Mouse (Mus musculus) kidney, embryonic 16.5 days (tissue): ENCODE data around the gene Agmat. TPM values are rescaled to one million over a fixed set of nuclear protein-coding genes. Genes with fewer than 3 reads are reported as not detected.
A peak's percentile ranks its signal among the peaks of the same experiment; 100 is the strongest.

Experiments
- ATAC-seq: fragments of 200-750 bp; cut with Nextera tagmentation; 2 replicates; pipeline ENCODE4 v1.8.0; 2017; ENCODE audit warnings: moderate TSS enrichment; ENCODE audit not compliant: low FRiP score, low TSS enrichment
- H3K27ac ChIP-seq: fragments of 300-500 bp; sonication (generic); 2 replicates; pipeline ENCODE4 v1.5.1; 2014; ENCODE audit warnings: low read length
- H3K27me3 ChIP-seq: fragments of 300-500 bp; sonication (generic); 2 replicates; pipeline ENCODE4 v1.6.1; 2014; ENCODE audit warnings: low read length, control low read depth, mixed read lengths; ENCODE audit not compliant: insufficient read depth
- H3K36me3 ChIP-seq: fragments of 300-500 bp; sonication (generic); 2 replicates; pipeline ENCODE4 v1.6.1; 2014; ENCODE audit warnings: low read length, control low read depth, mixed read lengths; ENCODE audit not compliant: insufficient read depth
- H3K4me1 ChIP-seq: fragments of 300-500 bp; sonication (generic); 2 replicates; pipeline ENCODE4 v1.6.1; 2014; ENCODE audit warnings: low read length, control low read depth, mixed read lengths; ENCODE audit not compliant: insufficient read depth
- H3K4me2 ChIP-seq: fragments of 300-500 bp; sonication (generic); replicated peaks from 2 replicates; pipeline ENCODE4 v1.6.1; 2014; ENCODE audit warnings: low read depth, low read length
- H3K4me3 ChIP-seq: fragments of 300-500 bp; sonication (generic); 2 replicates; pipeline ENCODE4 v1.5.1; 2014; ENCODE audit warnings: mild to moderate bottlenecking, low read length
- H3K9ac ChIP-seq: fragments of 300-500 bp; sonication (generic); replicated peaks from 2 replicates; pipeline ENCODE4 v1.6.1; 2014; ENCODE audit warnings: low read length
- H3K9me3 ChIP-seq: fragments of 300-500 bp; sonication (generic); 2 replicates; pipeline ENCODE4 v1.6.1; 2016; ENCODE audit warnings: low read length, control low read depth
- WGBS: fragments of 180-500 bp; shearing (Covaris S2); extraction: QIAGEN DNeasy Blood & Tissue Kit; methylation state at CpG from one replicate; pipeline ENCODE4 v1.1.7; 2014; 5-methylcytosine and 5-hydroxymethylcytosine counted together
- polyA plus RNA-seq: library from polyadenylated mRNA; unstranded; fragments of >200 nt; fragmentation: Nextera tagmentation; extraction: Ambion mirVana; gene quantifications from 2 replicates; pipeline ENCODE4 v1.2.1, GENCODE M21; 2015

Agmat gene
- polyA plus RNA-seq, 1 experiment from 2014 or later = 1.7 TPM

DNA sequence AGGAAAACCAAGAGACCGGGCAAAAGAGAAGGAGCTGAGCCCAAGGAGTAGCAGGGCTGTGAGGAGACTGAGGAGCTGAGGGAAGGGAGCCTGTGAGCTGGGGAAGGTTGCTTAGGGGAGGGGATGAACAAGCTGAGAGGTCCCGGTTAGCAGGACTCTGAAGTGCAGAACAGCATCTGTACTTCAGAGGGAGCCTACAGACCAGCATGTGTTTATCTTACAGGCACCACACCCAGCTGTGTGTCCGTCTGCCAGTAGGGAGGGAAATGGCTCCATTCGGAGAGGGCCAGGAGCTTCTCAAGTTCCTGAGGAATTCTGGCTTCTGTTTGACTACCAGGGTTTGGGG, 5.6 kb downstream of the Agmat start:
- H3K9ac ChIP-seq = peak overlapping the region; percentile 26; the same call in 1 of the 2 replicates
- H3K36me3 ChIP-seq = no peaks in the 10 kb centered on the region
- WGBS = 9% methylated on average over 4 of the region's 4 CpGs
- no peaks in the 10 kb centered on the region for H3K4me1 ChIP-seq
- H3K4me2 ChIP-seq = no peak overlapping the region
- no peak overlapping the region for H3K4me3 ChIP-seq
- no peaks in the 10 kb centered on the region for H3K27me3 ChIP-seq
- peak; percentile 17; the same call in 1 of the 2 replicates for ATAC-seq
- no peak overlapping the region for H3K27ac ChIP-seq
- no peaks in the 10 kb centered on the region for H3K9me3 ChIP-seq

DNA sequence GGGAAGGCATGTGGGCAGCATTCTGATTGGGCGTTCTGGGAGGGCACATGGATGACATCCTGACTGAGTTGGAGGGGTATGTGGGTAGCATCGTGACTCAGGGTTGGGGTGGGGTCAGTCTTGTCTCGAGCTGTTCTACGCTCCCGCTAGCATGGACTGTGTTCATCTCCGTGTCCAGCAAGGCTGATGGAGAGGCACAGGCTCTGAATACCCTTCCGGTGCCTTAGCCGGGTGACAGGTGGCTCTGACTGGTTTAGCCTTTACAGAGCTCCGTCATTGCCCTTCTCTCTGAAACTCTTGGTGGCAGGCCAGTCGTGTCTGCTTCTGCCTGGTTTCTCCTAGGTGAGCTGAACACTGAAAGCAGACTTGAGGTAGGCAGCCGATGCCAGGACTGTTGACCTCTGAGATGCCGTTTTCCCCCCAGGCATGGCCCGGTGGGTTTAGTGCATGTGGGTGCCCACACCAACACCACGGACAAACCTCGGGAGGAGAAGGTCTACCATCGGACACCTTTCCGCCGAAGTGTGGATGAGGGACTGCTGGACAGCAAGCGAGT, 9.0 kb downstream of the Agmat start:
- Histone ChIP-seq H3K9ac (no peak overlapping the region), H3K9me3 (no peaks in the 10 kb centered on the region), H3K36me3 (no peaks in the 10 kb centered on the region), H3K27me3 (no peaks in the 10 kb centered on the region), H3K4me3 (no peak overlapping the region), H3K4me2 (no peak overlapping the region), H3K4me1 (no peaks in the 10 kb centered on the region), H3K27ac (no peak overlapping the region)
- no peak for ATAC-seq
- 87% methylated on average over 19 of the region's 19 CpGs for WGBS

DNA sequence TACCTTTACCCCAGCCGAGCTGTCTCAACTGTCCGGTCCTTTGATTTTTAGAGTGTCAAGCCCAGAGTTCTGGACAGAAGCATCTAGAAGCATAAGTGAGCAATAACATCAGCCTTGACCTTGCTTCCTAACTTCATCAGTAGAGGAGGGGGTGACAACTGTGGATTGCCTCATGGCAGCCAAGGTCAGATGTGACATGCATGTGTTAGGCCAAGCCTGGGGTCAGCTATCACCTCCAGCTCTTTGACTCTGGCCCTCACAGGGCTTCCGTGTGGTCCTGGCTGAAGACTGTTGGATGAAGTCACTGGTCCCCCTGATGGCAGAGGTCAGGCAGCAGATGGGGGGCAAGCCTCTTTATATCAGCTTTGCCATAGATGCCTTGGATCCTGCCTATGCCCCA, 10.7 kb downstream of the Agmat start:
- no peak overlapping the region for H3K27ac ChIP-seq
- H3K9ac ChIP-seq = no peak overlapping the region
- peaks cover 9% of the 10 kb centered on the region for H3K36me3 ChIP-seq
- H3K27me3 ChIP-seq = no peaks in the 10 kb centered on the region
- no peak overlapping the region for H3K4me3 ChIP-seq
- H3K4me1 ChIP-seq = no peaks in the 10 kb centered on the region
- no peak overlapping the region for H3K4me2 ChIP-seq
- ATAC-seq = no peak
- WGBS = 83% methylated on average over 3 of the region's 3 CpGs
- H3K9me3 ChIP-seq = no peaks in the 10 kb centered on the region

DNA sequence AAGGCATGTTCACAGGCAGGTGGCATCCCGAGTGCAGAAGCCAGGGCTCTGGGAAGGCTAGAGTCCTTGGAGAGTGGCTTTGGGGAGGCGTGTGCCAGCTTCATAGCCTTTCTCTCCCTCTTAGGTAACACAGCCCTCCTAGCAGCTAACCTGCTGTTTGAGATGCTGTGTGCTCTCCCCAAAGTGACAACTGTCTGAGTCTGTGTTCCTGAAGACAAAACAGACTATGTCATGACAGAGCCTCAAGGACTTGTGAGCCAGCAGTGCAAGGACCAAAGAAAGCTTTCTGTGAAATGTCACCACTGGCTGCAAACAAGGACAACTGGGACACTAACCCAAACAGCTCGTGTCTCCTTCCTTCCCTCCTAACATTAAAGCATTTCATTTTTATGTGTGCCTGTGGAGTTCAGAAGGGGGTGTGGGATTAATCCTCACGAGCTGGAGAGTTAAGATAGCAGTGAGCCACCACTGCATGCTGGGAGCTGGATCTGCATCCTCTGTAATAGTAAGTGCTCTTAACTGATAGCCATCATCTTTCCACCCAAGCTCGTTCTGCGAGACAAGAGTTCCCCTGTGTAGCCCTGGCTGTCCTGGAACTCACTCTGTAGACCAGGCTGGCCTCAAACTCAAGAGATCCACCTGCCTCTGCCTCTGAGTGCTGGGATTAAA, 12.5 kb downstream of the Agmat start:
- no peak overlapping the region for H3K27ac ChIP-seq
- no peaks in the 10 kb centered on the region for H3K27me3 ChIP-seq
- H3K36me3 ChIP-seq = peaks cover 20% of the 10 kb centered on the region
- H3K9ac ChIP-seq = no peak overlapping the region
- H3K9me3 ChIP-seq = no peaks in the 10 kb centered on the region
- 82% methylated on average over 6 of the region's 6 CpGs for WGBS
- ATAC-seq = no peak
- no peak overlapping the region for H3K4me3 ChIP-seq
- no peaks in the 10 kb centered on the region for H3K4me1 ChIP-seq
- H3K4me2 ChIP-seq = no peak overlapping the region

DNA sequence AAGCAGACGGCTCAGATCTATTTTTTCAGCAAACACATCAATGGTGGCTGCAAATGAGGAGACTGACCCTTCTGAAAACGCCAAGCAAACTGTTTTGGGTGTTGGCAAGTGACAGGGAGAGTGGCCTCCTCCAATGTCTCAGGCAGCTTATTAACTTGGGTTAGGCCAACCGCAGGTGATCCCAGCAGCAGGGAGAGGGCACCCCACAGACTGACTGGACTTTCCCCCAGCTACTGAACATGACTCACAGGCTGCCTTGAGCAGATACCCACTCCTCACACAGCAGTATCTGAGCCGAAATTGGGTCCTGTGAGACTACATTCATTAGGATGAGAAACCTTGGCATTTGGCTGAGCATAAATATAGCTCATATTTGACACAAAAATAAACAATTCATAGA, 14.5 kb downstream of the Agmat start:
- Histone ChIP-seq H3K4me2 (no peak overlapping the region), H3K4me1 (no peaks in the 10 kb centered on the region), H3K27me3 (no peaks in the 10 kb centered on the region), H3K4me3 (no peak overlapping the region), H3K27ac (no peak overlapping the region), H3K9ac (no peak overlapping the region), H3K9me3 (no peaks in the 10 kb centered on the region), H3K36me3 (peaks cover 30% of the 10 kb centered on the region)
- no peak for ATAC-seq
- WGBS = 82% methylated on average over 4 of the region's 4 CpGs

DNA sequence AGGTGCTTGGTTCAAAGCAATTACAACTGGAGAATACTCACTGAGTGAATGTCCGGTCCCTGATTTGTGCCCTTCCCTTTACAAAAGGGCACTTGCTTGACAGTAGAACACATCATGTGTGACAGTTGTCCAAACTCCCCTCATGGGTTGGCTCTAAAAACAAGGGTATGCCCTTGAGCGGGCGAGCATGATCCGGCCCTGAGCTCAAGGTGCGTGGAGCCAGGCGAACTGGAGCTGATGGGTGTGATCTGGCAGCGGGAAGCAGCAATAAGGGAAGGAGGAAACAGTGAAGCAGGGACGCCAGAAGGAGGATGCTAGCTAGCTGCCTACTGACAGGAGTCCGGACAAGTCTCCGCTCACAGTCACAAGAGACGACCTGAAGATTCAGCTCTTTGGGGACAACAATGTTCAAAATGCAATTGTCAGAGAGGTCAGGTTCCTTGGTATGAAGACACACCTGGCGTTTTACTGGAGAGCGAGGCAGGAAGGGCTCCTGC, 15.7 kb downstream of the Agmat start:
- H3K9me3 ChIP-seq = no peaks in the 10 kb centered on the region
- peaks cover 8% of the 10 kb centered on the region for H3K4me1 ChIP-seq
- H3K4me3 ChIP-seq = no peak overlapping the region
- no peak overlapping the region for H3K9ac ChIP-seq
- no peaks in the 10 kb centered on the region for H3K27me3 ChIP-seq
- H3K27ac ChIP-seq = no peak overlapping the region
- WGBS = 88% methylated on average over 13 of the region's 13 CpGs
- no peak for ATAC-seq
- peaks cover 34% of the 10 kb centered on the region for H3K36me3 ChIP-seq
- H3K4me2 ChIP-seq = no peak overlapping the region

DNA sequence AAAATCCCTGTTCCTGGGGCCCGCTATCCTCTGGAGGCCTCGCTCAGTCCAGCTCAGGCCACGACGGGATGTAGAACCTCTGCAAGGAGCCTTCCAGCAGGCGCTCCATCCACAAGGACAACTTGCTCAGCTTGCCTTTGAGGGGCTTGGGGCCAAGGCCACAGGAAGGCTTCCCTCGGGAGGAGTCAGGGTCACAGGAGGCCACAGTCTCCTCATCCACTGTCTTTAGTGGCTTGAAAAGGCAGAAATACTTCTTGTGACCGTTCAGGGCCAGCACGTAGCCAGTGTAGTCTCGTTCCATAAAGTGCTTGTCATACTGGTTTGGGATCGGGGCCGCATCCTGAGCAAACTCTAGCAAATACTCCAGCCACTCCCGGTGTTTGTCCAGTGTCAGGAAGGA, 17.0 kb downstream of the Agmat start:
- no peak overlapping the region for H3K4me3 ChIP-seq
- 92% methylated on average over 12 of the region's 12 CpGs for WGBS
- no peak for ATAC-seq

DNA sequence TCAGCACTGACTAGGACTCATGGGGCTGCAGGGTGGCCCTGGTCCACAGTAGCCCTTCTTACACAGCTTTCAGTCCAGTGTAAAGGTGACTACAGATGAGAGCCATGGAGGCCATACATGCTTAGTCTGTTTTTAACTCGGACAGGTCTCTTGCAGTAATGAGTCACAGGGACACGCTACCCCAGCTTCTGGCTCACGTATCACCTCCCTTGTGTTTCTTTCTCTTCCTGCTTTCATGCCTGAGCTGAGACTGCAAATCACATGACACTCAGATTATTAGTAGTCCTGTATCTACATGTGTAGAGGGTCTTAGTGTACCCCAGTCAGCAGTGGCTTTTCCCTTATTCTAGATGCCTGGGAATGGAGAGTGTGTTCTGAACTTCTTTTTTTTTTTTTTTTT, 18.5 kb downstream of the Agmat start:
- WGBS = 83% methylated on average over 3 of the region's 3 CpGs
- Histone ChIP-seq H3K9ac (no peak overlapping the region), H3K27ac (no peak overlapping the region), H3K9me3 (no peaks in the 10 kb centered on the region), H3K4me2 (no peak overlapping the region), H3K4me1 (peaks cover 9% of the 10 kb centered on the region), H3K36me3 (peaks cover 58% of the 10 kb centered on the region), H3K27me3 (no peaks in the 10 kb centered on the region), H3K4me3 (no peak overlapping the region)
- no peak for ATAC-seq

More for the DNA sequence above, 17.0 kb downstream of the Agmat start:
- Histone ChIP-seq H3K27me3 (no peaks in the 10 kb centered on the region), H3K4me1 (peaks cover 9% of the 10 kb centered on the region), H3K4me2 (no peak overlapping the region), H3K36me3 (peaks cover 44% of the 10 kb centered on the region), H3K27ac (no peak overlapping the region), H3K9ac (no peak overlapping the region), H3K9me3 (no peaks in the 10 kb centered on the region)

DNA sequence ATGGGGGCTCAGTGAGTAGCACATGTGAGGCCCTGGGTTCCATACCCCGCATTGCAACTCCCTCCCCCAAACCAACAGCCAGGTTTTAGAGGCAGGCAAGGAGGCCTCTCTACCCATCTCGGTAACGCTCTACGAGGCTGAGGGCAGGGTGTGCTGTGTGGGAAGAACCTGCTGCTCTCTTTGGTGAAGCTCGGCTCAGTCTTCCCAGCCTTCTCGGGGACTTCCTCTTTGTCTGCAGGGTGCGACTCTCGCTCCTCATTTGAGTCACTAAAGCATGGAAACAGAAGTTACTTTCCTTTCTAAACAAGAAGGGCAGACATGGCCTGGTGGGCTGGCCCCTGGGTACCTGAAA, 19.8 kb downstream of the Agmat start:
- Histone ChIP-seq H3K4me3 (no peak overlapping the region), H3K9me3 (no peaks in the 10 kb centered on the region), H3K27ac (peak overlapping the region; percentile 85), H3K4me2 (no peak overlapping the region), H3K27me3 (no peaks in the 10 kb centered on the region), H3K36me3 (peaks cover 68% of the 10 kb centered on the region), H3K4me1 (peaks cover 9% of the 10 kb centered on the region), H3K9ac (no peak overlapping the region)
- ATAC-seq = no peak
- WGBS = 79% methylated on average over 8 of the region's 8 CpGs

DNA sequence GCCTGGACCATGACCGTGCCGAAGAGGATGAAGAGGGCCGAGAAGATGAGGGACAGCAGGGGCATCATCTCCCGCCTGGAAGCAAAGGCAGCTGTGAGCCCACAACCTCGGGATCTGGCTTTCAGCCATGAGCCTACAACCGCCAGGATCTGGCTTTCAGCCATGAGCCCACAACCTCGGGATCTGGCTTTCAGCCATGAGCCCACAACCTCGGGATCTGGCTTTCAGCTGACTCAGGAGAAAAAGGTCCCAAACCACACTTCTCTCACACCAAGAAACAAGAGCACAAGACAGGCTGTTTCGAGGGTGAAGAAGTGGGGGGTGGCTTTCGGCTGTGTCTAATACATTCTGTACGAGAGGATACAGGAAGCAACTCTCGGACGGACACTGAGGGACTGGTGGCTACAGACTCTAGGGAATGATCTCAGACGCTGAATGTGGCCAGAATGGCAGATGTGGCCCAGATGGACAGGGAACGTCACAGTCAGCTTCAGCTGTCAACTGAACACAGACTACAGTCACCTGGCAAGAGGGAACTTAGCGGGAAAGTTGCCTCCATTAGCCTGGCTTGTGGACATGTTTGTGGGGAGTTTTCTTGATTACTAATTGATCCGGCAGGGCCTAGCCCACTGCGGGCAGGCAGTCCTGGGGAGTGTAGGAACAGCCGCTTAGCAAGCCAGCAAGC, 20.3 kb downstream of the Agmat start:
- peaks cover 9% of the 10 kb centered on the region for H3K4me1 ChIP-seq
- H3K36me3 ChIP-seq = peaks cover 69% of the 10 kb centered on the region
- H3K9ac ChIP-seq = no peak overlapping the region
- H3K27ac ChIP-seq = peak overlapping the region; percentile 85
- ATAC-seq = peak; percentile 59
- no peak overlapping the region for H3K4me3 ChIP-seq
- no peaks in the 10 kb centered on the region for H3K9me3 ChIP-seq
- no peaks in the 10 kb centered on the region for H3K27me3 ChIP-seq
- no peak overlapping the region for H3K4me2 ChIP-seq
- 56% methylated on average over 19 of the region's 19 CpGs for WGBS
